Mouse (Mus musculus): ENCODE data around the gene Bach2.

Gene Bach2

GRCm38 (mm10) chr4:32426779-32427577 is 188.4 kb downstream of the Bach2 start:
- in situ Hi-C loops (cut with MboI; ENCODE audit: low pct_unique_long_range_greater_than_20kb in 1 of 2, low sequenced_read_pairs in 2 of 2, unreplicated experiment in 1 of 2) = no loop called here

DNA sequence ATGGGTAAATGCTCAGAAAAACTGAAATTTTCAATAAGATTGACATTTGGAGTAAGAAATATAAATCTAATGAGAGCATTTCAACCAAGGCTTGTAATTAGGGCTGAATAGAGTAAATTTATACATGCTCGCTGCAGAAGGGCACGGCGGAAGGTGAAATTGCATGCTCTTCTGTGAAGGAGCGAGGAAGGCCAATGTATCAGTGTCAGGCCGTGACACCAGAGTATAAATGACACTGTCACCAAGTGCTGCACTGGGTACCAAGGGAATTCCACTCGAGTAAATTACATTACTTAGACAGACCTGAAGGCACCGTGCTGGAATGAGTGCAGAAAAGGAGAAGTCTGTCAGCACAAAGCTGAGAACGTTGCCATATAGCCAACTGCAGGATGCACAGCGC is 190.1 kb downstream of the Bach2 start:
- in situ Hi-C loops (cut with MboI; ENCODE audit: low pct_unique_long_range_greater_than_20kb in 1 of 2, low sequenced_read_pairs in 2 of 2, unreplicated experiment in 1 of 2) = no loop called here

- in situ Hi-C loops (cut with MboI; ENCODE audit: low pct_unique_long_range_greater_than_20kb in 1 of 2, low sequenced_read_pairs in 2 of 2, unreplicated experiment in 1 of 2) = no loop called here
These were observed 191.5 kb downstream of the Bach2 start for GRCm38 (mm10) chr4:32430136-32430535.

- in situ Hi-C loops (cut with MboI; ENCODE audit: low pct_unique_long_range_greater_than_20kb in 1 of 2, low sequenced_read_pairs in 2 of 2, unreplicated experiment in 1 of 2) = no loop called here
These were observed 192.4 kb downstream of the Bach2 start for GRCm38 (mm10) chr4:32430981-32431380.

DNA sequence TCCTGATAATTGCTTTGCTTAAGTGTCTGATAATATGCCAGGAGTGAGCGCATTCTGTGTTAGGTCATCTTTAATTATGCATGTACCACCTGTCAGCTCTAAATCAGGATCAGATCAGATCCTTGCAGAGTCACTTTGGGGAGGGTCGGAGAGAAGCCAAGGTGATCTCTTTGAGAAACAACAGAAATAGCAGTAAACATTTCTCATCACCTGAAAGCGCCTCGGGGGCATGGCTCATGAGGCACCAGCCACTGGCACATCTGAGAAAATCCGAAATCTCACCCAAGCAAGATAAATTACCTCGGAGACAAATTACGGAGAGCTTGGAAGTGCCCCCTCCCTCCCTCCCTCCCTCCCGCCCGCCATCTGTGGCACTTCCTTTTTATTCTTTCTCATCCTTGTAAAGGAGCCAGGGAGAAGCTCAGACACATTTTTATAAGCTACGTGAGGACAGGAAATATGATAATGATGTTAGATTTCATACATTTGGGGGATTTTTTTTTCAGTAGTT is 193.7 kb downstream of the Bach2 start:
- in situ Hi-C loops (cut with MboI; ENCODE audit: low pct_unique_long_range_greater_than_20kb in 1 of 2, low sequenced_read_pairs in 2 of 2, unreplicated experiment in 1 of 2) = no loop called here

DNA sequence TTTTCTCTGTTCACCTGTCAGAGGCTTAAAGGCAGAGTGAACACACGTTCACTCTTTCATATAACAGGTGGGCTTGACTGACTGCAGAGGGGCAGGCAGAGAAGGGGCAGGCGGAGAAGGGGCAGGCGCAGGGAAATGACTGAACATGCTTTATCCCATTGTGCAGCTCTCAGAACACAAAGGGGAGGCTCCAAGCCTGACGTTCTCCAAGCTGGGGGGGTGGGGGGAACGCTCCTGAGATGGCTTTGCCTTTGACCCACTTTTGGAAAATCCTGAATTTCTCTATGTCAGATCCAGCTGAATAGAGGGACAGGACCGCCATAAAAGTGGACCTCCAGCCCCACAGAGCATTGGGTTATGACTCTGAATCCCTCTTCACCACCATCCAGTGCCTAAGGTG is 194.3 kb downstream of the Bach2 start:
- in situ Hi-C loops (cut with MboI; ENCODE audit: low pct_unique_long_range_greater_than_20kb in 1 of 2, low sequenced_read_pairs in 2 of 2, unreplicated experiment in 1 of 2) = no loop called here

DNA sequence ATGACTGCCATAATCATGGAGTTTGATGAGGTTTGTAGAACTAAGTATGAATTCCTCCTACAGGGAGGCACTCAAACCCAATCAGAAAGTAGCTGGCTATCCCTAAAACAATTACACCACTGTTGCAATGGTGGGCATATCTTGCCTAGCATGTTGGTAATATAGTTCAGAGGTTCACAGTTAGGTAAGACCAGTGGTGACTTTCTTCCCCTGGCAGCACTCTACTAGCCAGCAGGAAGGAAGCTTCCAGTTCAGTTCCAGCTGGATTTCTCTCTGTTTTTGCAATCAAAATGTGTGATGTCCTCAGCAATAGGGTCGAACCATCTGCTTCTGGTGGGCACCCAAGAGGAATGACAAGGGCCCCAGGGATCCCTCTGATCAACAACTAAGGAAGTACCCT is 196.0 kb downstream of the Bach2 start:
- in situ Hi-C loops (cut with MboI; ENCODE audit: low pct_unique_long_range_greater_than_20kb in 1 of 2, low sequenced_read_pairs in 2 of 2, unreplicated experiment in 1 of 2) = no loop called here

- in situ Hi-C loops (cut with MboI; ENCODE audit: low pct_unique_long_range_greater_than_20kb in 1 of 2, low sequenced_read_pairs in 2 of 2, unreplicated experiment in 1 of 2) = no loop called here
These were observed 201.6 kb downstream of the Bach2 start for GRCm38 (mm10) chr4:32439974-32440739.

DNA sequence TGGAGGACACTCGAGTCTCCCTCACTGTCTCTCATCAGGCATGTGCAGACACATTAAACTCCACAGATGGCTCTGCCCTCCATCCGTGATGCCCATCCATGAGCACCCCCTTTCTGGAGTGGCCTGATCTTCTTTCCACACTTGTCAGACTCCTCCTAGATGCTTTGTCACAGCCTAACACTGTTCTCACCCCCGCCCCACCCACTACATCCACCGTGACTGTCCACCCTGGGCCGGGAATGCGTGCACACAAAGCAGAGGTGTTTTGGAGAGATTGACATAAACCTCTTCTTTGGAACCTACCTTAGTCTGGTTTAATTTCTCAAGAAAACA is 202.1 kb downstream of the Bach2 start:
- in situ Hi-C loops (cut with MboI; ENCODE audit: low pct_unique_long_range_greater_than_20kb in 1 of 2, low sequenced_read_pairs in 2 of 2, unreplicated experiment in 1 of 2) = no loop called here

DNA sequence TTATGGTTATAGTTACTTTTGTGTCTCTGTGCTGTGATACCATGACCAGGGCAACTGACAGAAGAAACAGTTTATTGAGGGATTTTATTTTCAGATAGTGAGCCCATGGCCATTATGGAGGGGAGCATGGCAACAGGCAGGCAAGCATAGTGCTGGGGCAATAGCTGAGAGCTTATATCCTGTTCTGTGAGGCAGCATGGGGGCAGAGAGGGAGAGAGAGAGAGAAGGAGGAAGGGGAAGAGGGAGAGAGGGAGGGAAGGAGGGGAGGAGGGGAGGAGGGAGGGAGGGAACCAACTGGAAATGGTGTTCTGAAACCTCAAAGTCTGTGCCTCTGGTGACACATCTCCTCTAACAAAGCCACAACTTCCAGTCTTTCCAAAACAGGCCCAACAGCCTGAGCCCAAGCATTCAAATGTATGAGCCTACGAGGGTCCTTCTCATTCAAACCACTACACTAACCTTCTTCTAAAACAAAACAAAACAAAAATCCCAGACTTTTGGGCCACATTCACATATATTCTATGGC is 206.1 kb downstream of the Bach2 start:
- in situ Hi-C loops (cut with MboI; ENCODE audit: low pct_unique_long_range_greater_than_20kb in 1 of 2, low sequenced_read_pairs in 2 of 2, unreplicated experiment in 1 of 2) = no loop called here

- in situ Hi-C loops (cut with MboI; ENCODE audit: low pct_unique_long_range_greater_than_20kb in 1 of 2, low sequenced_read_pairs in 2 of 2, unreplicated experiment in 1 of 2) = no loop called here
These were observed 209.2 kb downstream of the Bach2 start for GRCm38 (mm10) chr4:32447850-32448249.

- in situ Hi-C loops (cut with MboI; ENCODE audit: low pct_unique_long_range_greater_than_20kb in 1 of 2, low sequenced_read_pairs in 2 of 2, unreplicated experiment in 1 of 2) = no loop called here
These were observed 223.4 kb downstream of the Bach2 start for GRCm38 (mm10) chr4:32461986-32462385.

DNA sequence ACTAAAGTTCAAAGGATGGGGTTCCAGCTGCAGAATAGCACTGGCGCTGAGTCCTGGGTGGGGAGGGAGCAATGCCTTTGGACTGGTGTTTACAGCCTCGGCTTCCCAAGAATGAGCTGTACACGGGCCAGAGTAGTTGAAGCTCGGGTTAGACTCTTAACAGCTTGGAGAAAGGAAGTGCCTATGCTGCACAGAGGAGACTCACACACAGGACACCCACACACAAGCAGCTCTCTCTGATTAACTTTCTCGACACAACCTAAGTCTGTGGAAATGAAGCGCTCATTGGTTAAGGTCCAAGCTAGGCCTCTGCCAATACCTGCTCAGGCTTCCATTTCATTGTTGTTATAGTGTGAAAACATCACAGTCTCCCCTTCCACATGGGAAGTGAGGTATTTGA is 224.5 kb downstream of the Bach2 start:
- in situ Hi-C loops (cut with MboI; ENCODE audit: low pct_unique_long_range_greater_than_20kb in 1 of 2, low sequenced_read_pairs in 2 of 2, unreplicated experiment in 1 of 2) = no loop called here

DNA sequence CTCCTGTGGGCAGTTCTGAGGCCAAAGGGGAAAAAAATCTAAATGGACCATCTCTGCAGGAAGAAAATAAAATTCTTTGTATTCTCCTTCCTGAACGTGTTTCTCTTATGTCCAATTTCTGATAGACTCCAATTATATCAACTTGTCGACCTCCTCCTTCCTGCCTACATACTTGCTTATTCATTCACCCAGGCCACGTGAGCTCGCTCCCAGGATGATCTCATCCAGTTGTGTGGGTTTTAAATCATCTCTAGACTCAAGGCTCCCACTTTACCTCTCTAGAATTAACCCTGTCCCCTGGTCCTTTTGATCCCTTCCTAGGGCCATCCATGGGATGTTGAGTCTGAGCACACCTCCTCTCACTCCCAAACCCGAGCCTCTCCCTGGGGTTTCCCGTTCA is 225.9 kb downstream of the Bach2 start:
- in situ Hi-C loops (cut with MboI; ENCODE audit: low pct_unique_long_range_greater_than_20kb in 1 of 2, low sequenced_read_pairs in 2 of 2, unreplicated experiment in 1 of 2) = no loop called here

DNA sequence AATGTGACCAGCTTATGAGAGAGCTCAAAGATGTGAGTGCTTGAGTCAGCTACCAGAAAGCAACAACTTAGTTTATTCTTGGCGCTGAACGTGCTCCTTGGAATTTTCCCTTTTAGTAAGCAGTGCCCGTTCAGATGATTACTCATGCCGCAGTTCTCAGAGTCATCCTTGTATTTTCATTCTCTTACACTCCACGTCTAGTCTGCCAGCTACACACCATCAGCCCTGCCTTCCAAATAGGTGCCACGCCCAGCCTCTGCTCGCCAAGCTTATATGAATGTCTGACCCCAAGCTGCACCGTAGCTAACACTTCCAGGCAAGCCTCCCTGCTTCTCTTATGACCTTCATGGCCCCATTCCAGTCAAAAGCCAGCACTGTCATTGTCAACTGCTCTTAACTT is 227.4 kb downstream of the Bach2 start:
- in situ Hi-C loops (cut with MboI; ENCODE audit: low pct_unique_long_range_greater_than_20kb in 1 of 2, low sequenced_read_pairs in 2 of 2, unreplicated experiment in 1 of 2) = no loop called here

DNA sequence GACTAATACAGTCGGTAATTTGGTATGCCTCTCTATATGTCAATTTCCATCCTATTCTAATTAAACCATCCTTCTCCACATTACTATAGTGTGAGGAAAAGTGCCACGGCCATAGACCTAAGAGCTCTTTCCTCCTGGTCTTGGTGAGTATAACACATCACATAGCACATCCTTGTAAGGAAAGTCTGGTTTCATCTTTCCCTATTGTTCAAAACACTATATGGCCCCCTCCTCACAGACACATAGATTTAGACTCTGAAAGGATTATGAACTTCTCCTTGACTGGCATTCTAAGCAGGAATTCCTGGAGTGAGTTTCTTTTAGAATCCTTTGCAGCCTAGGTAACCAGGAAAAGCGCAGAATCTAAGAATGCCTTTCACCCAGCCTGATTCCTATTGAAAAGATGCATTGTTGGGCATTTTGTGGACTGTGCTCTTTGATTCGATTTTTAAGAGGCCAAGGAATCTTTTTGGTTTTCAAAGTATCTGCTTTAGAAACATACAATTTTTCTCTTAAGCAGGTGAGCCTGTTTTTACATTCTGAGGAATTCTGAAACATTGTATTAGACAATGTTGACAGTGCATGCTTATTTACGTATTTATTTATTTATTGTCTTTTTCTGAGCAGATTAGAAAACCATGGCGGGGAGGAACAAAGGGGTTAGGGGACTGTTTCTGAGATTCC is 239.5 kb downstream of the Bach2 start:
- in situ Hi-C loops (cut with MboI; ENCODE audit: low pct_unique_long_range_greater_than_20kb in 1 of 2, low sequenced_read_pairs in 2 of 2, unreplicated experiment in 1 of 2) = no loop called here

- in situ Hi-C loops (cut with MboI; ENCODE audit: low pct_unique_long_range_greater_than_20kb in 1 of 2, low sequenced_read_pairs in 2 of 2, unreplicated experiment in 1 of 2) = no loop called here
These were observed 240.6 kb downstream of the Bach2 start for GRCm38 (mm10) chr4:32479231-32479630.

DNA sequence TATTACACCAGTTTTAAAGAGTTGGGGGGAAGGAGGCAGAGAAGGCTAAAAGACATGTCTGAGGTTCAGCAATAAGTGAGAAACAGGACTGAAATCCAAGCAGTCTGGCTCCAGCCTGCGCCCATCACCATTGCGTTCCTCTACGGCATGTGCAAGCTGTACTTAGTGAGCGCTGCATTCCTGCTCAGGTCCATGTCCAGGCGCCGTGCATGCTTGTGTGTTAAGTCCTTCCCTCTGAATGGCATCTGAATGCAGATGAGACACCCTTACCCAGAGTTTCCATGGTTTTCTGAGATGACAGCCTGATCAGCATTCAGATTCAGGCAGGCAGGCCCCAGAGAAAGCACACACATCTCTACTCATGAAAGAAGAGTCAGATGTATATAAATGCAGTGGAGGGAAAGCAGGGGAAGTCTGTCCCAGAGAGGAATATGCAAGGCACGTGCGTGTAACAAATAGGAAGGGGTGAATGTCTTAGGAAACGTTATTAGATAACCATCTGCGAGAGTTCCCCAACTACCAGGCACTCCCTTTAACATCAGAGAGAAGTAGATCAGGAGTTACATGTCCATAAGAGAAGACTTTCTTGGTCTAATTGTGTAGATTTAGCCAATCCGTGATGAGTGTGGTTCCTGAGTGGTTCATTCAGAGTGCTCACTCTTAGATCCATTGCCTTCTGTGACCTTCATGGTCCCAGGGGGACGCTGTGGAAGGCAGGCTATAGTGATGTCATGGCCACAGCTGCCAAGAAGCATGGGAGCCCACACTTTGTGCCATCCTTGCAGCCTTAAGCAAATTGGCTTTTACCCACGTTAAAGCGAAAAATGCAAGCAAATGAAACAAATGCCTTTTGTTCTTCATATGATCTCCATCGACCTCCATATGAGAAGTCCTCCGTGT is 241.4 kb downstream of the Bach2 start:
- in situ Hi-C loops (cut with MboI; ENCODE audit: low pct_unique_long_range_greater_than_20kb in 1 of 2, low sequenced_read_pairs in 2 of 2, unreplicated experiment in 1 of 2) = no loop called here
